Mouse (Mus musculus): ENCODE measurements around the gene Mxra8. TPM values are rescaled to one million over a fixed set of nuclear protein-coding genes. Genes with fewer than 3 reads are reported as not detected.

Gene Mxra8
- polyA plus RNA-seq, 1 experiment from 2014 or later, result 15.1 TPM

DNA sequence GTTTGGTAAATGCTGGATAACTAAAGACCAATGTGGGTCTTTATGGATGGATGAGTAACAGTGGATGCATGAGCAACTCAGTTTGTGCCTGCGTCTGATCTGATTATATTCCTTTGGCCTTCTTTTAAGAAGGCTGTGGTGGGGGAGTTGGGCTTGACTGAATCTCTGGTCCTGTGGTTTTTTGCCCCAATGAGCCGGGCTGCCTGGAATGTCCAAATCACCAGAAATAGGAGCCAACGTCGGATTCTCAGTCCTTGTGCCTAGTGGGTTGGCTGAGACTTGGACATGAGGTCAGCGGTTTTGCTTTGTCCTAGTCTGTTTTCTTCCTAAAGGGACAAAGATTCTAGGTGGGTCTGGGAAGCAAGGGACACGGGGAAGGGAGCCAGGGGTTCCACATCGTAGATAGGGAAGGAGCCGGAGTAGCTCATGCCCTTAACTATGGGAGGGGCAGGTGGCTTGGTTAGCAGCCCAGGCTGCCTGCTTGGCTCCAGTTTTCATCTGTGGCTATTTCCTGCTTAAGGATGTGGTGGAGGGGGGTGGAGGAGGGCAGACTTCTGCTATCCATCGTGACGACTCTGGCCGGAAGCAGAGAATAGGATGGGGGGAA is 2.0 kb upstream of the Mxra8 start:
- no peak for DNase-seq (ENCODE audit: low spot score)

DNA sequence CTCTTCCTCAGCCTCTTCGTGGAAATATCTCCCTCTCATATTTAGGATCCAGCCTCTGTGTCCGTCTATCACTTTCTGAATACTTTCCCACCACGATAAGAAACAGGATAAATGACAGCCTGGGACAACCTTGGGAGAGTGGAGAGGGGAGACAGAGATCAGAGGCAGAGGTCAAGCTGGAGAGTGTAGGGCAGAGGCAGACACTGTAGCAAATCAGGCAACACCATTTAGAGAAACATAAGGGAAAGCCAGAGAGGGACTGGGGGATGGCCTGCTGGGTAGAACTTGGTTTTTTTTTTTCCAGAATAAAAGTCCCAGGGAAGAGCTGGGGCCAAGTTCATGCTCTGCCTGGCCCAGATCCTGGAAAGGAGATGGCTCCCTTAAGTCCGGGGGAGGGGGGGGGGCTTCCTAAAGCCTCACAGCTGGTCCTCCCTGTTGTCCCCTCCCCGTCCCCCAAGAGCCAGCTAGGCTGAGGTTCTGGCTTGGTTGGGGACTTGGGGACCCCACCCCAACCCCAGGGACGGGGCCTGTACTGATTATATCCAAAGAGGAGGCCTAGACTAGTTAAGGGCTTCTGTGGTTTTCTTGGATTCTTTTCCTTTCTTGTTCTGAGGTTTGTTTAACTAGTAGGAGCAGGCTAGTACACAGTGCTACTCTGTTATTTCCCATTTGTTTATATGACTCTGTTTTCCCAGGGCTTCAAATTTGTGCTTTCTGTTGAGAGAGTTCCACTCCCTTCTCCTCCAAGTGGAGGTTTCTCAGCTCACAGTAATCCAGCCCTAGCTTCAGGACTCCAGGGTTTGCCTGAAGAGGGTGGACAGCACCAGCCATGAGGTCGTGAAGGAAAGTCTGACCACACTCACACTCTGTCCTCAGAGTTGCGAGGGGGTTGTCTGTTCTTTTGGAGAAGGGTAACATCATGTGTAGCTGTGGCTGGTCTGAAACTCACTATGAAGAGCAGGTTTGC is 1.0 kb upstream of the Mxra8 start:
- DNase-seq (ENCODE audit: low spot score), result no peak

DNA sequence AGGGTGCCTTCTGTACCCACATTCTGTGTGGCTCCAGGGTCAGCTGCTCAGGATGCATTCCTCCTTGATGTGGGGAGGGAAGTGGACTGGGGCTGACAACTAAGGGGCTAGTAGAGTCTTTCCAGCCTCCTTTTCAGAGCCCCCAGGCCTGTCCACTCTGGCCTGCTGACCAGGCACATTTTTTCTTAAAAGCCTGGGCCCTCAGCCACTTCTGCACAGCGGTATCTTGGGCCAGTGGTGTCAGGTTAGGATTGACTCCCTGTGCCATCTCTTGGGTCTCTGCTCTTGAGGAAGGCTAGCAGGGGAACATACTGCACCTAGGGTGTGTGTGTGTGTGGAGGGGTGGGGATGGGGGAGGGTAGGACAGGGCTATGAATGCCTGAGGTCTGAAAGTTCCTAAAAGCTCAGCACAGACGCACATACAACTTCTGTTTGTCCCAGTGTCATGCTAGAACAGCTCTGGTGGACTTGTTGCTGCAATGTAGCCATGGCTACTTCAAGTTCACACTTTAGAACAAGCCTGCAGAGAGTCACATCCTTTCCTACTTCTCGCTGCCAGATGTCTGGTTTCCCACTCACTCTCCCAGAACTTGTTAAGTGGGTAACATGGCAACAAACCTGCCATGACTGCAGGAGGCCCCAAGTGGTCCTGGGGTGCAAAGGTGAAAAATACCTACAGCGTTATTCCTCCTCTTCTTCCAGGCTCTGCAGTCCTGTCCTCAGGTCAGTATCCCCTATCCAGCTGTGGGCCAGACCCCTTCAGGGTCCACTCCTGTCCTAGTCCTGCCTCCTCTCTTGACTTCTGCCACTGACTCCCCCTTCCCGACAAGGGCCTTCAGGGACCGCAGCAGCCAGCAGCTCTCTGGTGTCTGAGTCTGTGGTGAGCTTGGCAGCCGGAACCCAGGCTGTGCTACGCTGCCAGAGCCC is 859 bp downstream of the Mxra8 start:
- peak; percentile 10 for DNase-seq (ENCODE audit: low spot score)

DNA sequence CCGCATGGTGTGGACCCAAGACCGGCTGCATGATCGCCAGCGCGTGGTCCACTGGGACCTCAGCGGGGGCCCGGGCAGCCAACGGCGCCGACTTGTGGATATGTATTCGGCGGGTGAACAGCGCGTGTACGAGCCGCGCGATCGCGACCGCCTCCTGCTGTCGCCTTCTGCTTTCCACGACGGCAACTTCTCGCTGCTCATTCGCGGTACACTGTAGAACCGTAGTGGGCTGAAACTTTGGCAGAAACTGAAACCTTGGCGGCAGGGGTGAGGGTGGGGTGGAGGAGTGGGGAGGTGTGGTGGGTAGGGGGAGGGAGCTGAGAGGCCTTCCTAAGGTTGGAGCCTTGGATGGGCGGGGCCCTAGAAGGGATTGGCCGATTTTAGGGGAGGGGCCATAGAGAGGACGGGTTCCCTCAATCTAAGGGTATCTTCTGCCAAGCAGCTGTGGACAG is 1.5 kb downstream of the Mxra8 start:
- peak; percentile 58 for DNase-seq (ENCODE audit: low spot score)

DNA sequence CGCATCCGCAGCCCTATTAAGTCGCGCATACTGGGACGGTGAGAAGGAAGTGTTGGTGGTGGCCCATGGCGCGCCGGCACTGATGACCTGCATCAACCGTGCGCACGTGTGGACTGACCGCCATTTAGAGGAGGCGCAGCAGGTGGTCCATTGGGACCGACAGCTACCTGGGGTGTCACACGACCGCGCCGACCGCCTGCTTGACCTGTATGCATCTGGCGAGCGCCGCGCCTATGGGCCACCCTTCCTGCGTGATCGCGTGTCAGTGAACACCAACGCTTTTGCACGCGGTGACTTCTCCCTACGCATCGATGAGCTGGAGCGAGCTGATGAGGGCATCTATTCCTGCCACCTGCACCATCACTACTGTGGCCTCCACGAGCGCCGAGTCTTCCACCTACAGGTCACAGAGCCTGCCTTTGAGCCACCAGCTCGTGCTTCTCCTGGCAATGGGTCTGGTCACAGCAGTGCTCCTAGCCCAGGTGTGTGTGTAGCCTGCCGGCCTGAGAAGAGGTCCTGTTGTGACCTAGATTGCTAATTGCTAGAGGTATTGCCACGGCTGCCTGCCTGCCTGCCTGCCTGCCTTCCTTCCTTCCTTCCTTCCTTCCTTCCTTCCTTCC is 2.3 kb downstream of the Mxra8 start:
- no peak for DNase-seq (ENCODE audit: low spot score)

DNA sequence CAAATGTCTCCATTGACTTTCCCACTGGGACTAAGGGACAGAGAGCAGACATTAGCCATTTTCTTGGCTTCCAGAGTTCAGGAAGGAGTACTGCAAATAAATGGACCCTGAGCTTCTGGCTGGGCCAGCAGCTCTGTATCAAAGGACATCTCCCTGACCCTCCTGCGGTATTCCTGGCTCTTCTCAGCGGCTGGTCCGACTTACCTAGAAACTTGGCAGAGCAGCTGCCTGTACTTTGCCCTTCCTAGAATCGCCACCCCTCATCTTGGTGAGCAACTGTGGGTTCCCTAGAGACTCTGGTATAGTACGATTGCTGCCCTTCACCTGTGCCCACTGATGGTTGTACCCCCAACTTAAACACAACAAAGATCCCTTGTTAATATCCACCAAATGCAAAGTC is 3.8 kb downstream of the Mxra8 start:
- DNase-seq (ENCODE audit: low spot score), result no peak

DNA sequence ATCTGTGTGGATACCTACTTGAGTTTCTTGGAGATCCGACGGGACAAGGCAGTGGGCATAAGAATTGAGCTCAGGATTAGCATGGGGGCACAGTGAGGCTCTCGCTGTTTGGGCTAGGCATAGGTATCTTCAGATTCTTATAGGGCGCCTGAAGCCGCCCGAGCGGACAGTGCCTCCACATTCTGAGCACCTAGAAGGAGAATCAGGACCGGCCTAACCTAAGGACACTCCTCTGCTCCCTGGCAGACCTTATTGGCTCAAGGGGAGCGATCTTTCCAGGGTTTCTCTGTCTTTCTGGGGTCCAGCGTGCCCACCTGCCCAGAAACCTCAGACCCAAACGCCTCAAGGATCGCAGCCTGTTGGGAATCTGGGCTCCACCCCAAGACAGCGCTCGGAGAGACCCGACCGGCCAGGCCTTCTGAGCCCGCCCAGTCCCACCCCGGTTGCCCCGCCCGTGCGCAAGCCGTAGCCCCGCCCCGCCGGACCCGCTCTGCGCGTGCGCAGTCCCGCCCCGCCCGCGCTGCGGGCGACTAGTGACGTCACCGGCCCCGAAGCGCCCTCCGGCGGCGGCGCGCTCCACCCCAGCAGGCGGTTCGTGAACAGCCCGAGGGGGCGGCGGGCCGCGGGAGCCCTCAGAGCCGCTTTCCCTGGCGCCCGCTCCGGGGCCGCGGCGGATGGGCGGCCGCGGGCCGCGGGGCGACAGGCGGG is 7.5 kb downstream of the Mxra8 start, which contains the start of gene Dvl1:
TSS of gene Dvl1 (plus strand) at position 532 of the 708 bp plus-strand sequence.
- DNase-seq (ENCODE audit: low spot score), result peak; percentile 93

DNA sequence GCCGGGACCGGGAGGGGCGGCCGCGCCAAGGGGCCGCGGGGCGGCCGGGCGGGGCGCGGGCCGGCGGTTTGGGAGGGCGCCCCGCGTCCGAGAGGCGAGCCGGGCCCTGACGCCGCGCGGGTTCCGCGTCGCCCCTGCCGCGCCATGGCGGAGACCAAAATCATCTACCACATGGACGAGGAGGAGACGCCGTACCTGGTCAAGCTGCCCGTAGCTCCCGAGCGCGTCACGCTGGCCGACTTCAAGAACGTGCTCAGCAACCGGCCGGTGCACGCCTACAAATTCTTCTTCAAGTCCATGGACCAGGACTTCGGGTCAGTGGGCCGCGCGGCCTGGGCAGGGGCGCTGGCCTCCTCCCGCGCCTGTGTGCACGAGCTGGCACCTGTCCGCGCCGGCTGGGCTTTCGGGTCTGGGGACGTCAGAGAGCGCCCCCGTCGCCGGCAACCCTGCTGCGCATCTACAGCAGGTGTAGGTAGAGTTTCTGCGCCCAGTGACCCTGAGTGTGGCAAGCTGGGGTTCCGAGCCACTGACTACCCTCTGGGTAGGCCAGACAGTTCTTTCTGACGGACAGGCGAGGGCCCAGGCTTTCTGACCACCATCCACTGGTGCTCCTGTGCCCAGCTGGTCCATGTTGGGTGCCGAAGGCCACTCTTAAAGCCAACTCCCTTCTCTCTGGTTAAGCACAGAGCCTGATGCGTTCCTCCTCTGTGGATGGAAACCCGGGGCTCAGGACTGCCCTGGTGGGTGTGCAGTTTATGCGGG is 8.3 kb downstream of the Mxra8 start:
- DNase-seq (ENCODE audit: low spot score), result peak; percentile 50

DNA sequence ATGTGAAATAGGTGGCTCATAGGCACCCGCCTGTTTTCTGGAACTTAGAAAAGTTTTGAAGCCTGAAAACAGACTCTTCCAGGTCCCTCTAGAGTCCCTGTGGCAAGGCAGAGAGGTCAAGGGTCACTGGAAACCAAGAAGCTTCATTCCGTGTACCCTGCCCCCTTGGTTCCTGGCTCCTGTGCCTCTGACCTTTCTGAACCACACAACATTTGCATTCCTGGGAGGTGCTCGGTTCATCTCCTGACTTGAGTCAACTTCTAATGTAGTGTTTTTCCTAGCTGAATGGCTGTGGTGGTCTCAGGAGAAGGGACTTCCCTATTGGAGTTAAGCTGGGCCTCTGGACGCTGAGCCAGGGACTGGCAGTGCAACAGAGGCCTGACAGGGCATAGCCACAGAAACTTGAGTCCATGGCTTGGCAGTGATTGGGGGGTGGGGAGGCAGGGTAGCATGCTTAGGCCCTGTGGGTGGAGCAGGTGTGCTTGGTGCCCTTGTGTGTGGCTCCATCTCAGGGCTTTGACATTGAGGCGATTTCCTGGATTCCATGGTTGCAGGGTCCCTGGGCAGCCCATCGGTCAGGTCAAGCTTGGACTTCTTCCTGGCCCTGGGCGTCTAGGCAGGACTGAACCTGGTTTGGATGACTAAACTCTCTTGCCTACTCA is 9.1 kb downstream of the Mxra8 start:
- DNase-seq (ENCODE audit: low spot score), result no peak

DNA sequence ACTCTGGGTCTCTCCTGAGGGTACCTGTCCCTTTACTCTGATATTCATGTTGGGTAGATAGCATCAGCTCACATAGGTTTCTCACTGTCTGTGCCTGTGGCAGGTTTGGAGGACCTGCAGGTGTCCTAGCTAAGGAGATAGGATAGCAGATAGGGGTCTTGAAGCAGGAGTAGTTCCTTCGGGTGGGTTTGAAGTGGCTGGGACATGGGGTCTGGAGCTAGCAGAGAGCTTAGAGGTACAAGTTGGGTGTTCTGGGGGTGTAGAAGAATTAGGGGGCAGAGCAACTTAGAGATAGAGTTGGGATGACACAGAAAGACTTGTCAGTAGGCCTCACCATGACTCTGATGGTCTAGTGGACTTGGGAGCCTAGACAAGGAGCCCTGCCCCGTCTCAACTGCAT is 9.9 kb downstream of the Mxra8 start:
- DNase-seq (ENCODE audit: low spot score), result no peak

DNA sequence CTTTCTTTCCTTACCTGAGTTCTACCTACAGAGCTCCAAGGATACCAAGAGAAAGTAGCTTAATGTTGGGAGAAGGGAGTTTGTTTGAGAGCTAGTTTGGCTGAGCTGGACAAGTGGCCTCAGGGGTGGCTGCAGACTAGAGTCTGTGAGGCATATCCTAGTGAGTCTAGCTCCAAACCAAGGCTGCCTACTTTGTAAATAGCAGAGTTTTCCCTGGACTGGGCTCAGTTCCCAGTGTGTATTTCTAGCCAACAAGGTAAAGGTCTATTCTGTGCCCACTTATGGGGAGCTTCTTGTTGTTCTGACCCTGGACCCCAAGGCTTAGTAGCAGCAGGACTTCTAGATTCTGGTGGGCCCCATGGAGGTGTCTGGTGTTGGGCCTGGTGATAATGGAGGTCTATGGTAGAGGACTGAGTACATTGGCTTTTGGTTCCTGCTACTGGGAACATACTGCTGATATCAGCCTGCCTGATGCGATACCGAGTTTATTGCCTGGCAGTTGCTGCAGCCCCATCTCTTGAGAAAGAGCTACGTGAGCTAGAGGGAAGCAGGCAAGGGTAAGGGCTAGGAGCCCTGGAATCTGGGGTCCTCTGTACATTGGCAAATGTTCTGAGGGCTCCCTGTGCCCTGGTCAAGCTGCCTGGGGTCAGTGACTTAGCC is 10.4 kb downstream of the Mxra8 start:
- DNase-seq (ENCODE audit: low spot score), result no peak

DNA sequence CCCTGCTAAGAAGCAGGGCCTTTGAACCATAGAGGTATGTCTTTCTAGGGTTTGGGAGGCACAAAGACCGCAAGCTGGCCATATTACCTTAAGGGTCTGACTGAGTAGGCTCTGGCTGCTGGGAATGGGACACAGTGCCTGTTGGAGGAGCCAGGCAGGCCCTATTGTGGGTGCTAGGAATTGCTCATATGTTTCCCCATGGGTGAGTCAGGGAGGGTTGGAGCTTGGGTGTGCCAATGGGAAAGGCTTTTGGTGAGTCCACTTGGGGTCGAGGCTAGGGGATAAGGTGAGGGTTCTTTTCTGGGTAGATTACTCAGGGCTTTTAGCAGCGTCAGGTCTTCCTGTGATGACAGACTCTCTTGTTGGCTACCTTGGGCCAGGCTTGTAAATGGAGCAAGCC is 11.9 kb downstream of the Mxra8 start:
- DNase-seq (ENCODE audit: low spot score), result no peak

DNA sequence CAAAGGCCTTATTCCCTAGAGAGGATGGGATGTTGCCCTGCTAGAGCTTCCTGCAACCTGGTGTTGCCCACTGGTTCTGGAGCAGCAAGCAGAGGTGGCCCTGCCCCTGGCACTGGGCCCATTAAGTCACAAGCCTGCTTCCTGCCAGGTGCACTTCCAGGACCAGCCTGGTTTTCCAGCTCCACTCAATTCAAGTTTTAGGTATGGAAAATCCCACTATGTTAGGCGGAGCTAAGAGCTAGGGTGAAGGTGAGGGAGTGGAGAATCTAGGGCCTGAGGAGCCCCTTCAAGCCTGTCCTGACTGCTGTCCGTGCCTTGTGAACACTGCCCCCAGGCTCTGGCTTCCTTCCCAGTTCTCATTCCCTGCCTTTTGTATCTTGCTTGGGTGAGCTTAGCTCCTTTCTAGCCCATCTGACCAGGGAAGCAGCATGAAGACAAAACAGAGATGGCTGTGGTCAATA is 12.5 kb downstream of the Mxra8 start:
- no peak for DNase-seq (ENCODE audit: low spot score)

DNA sequence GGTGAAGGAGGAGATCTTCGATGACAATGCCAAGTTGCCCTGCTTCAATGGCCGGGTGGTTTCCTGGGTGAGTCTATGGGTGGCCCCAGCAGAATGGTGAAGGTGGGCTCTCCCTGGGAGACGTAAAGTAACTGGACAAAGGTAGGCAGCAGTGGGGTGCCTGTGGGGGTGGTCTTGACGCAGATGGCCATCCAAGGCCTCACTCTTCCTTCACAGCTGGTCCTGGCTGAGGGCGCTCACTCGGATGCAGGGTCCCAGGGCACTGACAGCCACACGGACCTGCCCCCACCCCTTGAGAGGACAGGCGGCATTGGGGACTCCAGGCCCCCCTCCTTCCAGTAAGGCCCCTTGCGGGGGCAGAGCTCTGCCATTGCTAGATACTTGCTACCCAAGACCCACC is 13.9 kb downstream of the Mxra8 start:
- DNase-seq (ENCODE audit: low spot score), result no peak

DNA sequence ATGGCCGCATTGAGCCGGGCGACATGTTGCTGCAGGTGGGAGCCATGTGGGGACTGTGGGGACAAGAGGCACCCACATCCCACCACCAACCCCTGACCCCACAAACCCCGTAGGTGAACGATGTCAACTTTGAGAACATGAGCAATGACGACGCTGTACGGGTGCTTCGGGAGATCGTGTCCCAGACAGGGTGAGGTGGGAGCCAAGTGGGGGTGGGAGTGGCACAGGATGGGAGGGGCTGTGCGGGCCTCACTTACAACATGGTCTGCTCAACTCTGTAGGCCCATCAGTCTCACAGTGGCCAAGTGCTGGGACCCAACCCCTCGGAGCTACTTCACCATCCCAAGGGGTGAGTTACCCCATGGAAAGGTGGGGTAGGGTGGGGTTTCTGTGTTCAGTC is 15.5 kb downstream of the Mxra8 start:
- DNase-seq (ENCODE audit: low spot score), result no peak

DNA sequence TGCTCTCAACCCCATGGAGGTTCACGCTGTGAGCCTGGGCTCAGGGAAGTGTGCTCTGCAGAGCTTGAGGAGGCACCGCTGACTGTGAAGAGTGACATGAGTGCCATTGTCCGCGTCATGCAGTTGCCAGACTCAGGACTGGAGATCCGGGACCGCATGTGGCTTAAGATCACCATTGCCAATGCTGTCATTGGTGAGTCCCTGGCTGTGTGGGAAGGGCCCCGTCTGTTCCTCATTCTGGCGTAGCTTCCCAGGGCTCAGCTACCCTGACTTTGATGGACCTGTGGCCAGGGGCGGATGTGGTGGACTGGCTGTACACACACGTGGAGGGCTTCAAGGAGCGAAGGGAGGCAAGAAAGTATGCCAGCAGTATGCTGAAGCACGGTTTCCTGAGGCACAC is 16.6 kb downstream of the Mxra8 start:
- no peak for DNase-seq (ENCODE audit: low spot score)

DNA sequence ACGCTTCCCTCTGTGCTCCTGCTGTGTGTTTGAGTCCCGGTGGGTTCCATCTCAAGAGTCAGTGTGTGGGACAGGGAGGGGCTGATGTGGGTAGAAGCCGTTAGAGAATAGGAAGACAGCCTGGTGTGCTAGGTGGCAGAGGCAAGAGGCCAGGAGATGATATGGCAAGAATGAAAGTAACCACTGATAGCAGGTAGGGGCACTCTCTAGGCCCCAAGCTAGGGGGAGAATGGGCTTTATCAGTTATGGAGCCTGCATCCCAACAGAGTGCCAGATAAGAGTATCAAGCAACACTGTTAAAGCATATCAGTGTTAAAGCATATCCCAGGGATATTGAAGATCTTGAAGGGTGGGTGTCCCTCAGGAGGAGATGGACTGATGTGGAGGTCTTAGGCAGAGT is 17.4 kb downstream of the Mxra8 start:
- DNase-seq (ENCODE audit: low spot score), result no peak

DNA sequence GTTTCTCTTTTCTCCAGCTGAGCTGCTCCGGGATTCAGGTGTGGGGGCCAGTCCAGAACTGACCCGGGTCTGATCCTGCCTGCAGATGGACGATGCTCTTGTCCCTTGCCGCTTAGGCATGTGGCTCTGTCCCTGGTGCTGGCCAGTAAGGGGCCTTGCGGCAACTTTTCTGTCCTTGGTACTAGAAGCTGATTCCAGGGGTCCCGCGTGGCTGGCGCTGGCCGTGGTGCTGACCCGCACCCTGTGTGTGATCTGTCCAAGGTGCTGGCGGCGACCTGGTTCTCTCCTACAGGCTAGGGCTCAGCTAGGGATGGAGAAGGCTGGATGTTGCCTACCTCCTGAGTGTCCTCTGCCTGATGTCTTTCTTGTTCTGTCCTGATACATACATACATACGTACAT is 19.8 kb downstream of the Mxra8 start:
- peak; percentile 40 for DNase-seq (ENCODE audit: low spot score)
